Mouse (Mus musculus): Measurements from ENCODE around the gene Rubcnl.

- no peak for TF ChIP-seq POLR2A (IDR thresholded peaks at IDR 0.05; ENCODE audit: insufficient read length, low read depth)
- TF ChIP-seq REST (IDR thresholded peaks at IDR 0.05; ENCODE audit: insufficient read depth, insufficient read length) = no peak
- TF ChIP-seq POLR2AphosphoS2 (IDR thresholded peaks at IDR 0.05; ENCODE audit: insufficient read length, low read depth) = no peak
- no peak for TF ChIP-seq MAX (IDR thresholded peaks at IDR 0.05; ENCODE audit: low read depth)
- TF ChIP-seq E2F4 (IDR thresholded peaks at IDR 0.05; ENCODE audit: insufficient read depth) = no peak
- TF ChIP-seq USF1 (IDR thresholded peaks at IDR 0.05; ENCODE audit: low read depth) = no peak
- TF ChIP-seq MYOD1 (IDR thresholded peaks at IDR 0.05; ENCODE audit: control insufficient read depth in 1 of 3, insufficient read length in 2 of 3, low read depth in 2 of 3) = no peak
These were observed 841 bp downstream of the Rubcnl start for GRCm38 (mm10) chr14:75016715-75017020.
